Mouse (Mus musculus) heart, embryonic 12.5 days (tissue): ENCODE results near the gene Lag3. TPM values are rescaled to one million over a fixed set of nuclear protein-coding genes. Genes with fewer than 3 reads are reported as not detected.

ENCODE experiments used
- ATAC-seq: fragments of 200-750 bp; cut with Nextera tagmentation; 2 replicates; pipeline ENCODE4 v1.8.0; 2017; ENCODE audit warnings: moderate TSS enrichment, moderate library complexity; ENCODE audit not compliant: insufficient number of reproducible peaks, low FRiP score
- H3K27ac ChIP-seq: fragments of 300-500 bp; sonication (generic); 2 replicates; pipeline ENCODE4 v1.5.1; 2016; ENCODE audit warnings: mild to moderate bottlenecking, moderate library complexity; ENCODE audit not compliant: poor library complexity, severe bottlenecking
- H3K27me3 ChIP-seq: fragments of 300-500 bp; sonication (generic); replicated peaks from 2 replicates; pipeline ENCODE4 v1.6.1; 2016; ENCODE audit warnings: mild to moderate bottlenecking, moderate library complexity
- H3K36me3 ChIP-seq: fragments of 300-500 bp; sonication (generic); 2 replicates; pipeline ENCODE4 v1.6.1; 2016; ENCODE audit warnings: mild to moderate bottlenecking, moderate library complexity
- H3K4me1 ChIP-seq: fragments of 300-500 bp; sonication (generic); replicated peaks from 2 replicates; pipeline ENCODE4 v1.6.1; 2016; ENCODE audit warnings: mild to moderate bottlenecking
- H3K4me2 ChIP-seq: fragments of 300-500 bp; sonication (generic); 2 replicates; pipeline ENCODE4 v1.6.1; 2016; ENCODE audit warnings: mild to moderate bottlenecking, moderate library complexity
- H3K4me3 ChIP-seq: fragments of 300-500 bp; sonication (generic); 2 replicates; pipeline ENCODE4 v1.5.1; 2016; ENCODE audit warnings: mild to moderate bottlenecking
- H3K9ac ChIP-seq: fragments of 300-500 bp; sonication (generic); 2 replicates; pipeline ENCODE4 v1.6.1; 2016; ENCODE audit warnings: mild to moderate bottlenecking, moderate library complexity
- H3K9me3 ChIP-seq: fragments of 300-500 bp; sonication (generic); replicated peaks from 2 replicates; pipeline ENCODE4 v1.6.1; 2016; ENCODE audit warnings: mild to moderate bottlenecking, moderate library complexity
- WGBS: fragments of 180-500 bp; shearing (Covaris S2); methylation state at CpG from one replicate; pipeline ENCODE4 v1.1.7; 2016; 5-methylcytosine and 5-hydroxymethylcytosine counted together
- polyA plus RNA-seq: library from polyadenylated mRNA; unstranded; fragments of >200 nt; fragmentation: Nextera tagmentation; extraction: Ambion mirVana; gene quantifications from 2 replicates; pipeline ENCODE4 v1.2.1, GENCODE M21; 2016

Lag3 gene
- 1.4 and 1.5 TPM in 2 replicates for polyA plus RNA-seq

DNA sequence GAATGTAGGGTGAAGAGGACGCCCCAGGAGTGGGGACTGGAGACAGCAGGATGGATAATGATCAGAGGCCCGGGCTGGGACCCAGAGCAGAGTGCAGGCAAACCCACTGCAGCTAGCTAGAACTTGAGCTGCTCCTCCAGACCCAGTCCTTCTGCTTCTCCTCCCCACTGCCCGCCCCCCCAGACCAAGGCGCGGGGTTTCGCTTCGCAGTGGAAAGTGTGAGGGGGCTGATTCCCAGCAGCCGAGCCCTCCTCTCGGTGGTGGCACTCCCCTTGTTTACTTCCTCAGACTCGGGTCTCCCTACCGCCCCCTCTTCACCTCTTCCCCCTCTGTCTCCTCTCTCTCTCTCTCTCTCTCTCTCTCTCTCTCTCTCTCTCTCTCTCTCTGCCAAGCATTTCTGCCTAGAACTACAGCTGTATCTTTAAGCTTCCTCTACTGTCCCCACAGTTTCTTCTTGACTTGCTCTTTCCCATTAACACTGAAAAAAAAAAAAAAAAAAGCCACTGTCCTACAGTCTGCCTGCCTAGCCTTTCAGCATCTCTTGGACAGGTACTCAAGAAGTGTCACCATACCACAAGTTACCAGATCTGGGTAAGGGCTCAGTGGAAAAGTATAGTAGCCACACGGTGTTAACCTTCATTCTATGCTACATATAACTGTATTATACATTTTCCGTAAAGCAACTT is at the start of gene Lag3:
Gene Lag3 (minus strand): TSS at position 173 of the 686 bp plus-strand sequence.
- WGBS = 15% methylated on average over 12 of the region's 13 CpGs
- Histone ChIP-seq H3K4me2 (peak within 1 kb of the TSS; percentile 49), H3K27ac (no peak within 1 kb of the TSS), H3K9me3 (no peaks in the 10 kb centered on the region), H3K36me3 (peaks cover 21% of the 10 kb centered on the region), H3K27me3 (peaks cover 24% of the 10 kb centered on the region), H3K4me1 (peaks cover 50% of the 10 kb centered on the region), H3K9ac (peak within 1 kb of the TSS; percentile 59), H3K4me3 (no peak within 1 kb of the TSS)
- no peak for ATAC-seq

DNA sequence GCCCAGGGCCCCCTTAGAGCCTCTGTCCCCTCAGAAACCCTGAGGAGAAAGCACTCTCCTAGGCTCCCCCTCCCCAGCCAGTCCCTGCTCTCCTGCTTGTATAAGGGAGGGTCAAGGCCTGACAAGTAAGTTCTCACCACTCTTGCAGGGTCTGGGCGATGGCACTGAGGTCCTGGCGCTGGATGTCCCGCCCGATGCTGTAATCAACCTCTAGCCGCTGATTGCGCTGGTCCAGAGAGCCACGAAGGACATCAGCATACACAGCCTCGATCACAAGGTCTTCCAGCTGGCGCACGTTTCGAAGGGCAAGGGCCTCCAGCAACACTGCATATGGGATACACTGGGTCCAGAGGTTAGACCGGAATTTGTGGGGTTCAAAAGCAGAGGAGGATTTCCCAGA is 49.5 kb upstream of the Lag3 start:
- Histone ChIP-seq H3K4me2 (no peak overlapping the region), H3K27ac (no peak overlapping the region), H3K4me1 (peaks cover 22% of the 10 kb centered on the region), H3K4me3 (no peak overlapping the region), H3K9me3 (no peaks in the 10 kb centered on the region), H3K9ac (no peak overlapping the region), H3K27me3 (no peaks in the 10 kb centered on the region), H3K36me3 (peaks cover 60% of the 10 kb centered on the region)
- 89% methylated on average over 12 of the region's 12 CpGs for WGBS
- no peak for ATAC-seq

DNA sequence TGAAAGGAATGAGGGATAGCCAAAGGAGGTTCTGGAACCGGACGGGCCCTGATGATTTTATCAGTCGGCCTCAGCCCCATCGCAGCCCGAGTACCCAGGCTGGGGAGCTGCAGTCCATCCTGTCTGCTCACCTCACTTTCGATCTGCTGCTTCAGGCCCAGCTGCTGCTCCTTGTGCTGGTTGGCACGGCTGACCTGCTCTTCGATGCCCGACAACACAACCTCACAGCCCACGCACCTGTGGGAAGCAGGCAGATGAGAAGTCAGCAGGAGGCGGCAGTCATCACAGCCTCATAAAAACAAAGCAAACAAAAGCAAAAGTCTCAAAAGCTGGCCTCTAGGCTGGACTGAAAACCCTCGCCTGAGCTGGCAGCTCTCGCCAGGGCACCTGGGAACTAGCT is 48.5 kb upstream of the Lag3 start:
- H3K4me1 ChIP-seq = peaks cover 19% of the 10 kb centered on the region
- no peak overlapping the region for H3K4me2 ChIP-seq
- no peak for ATAC-seq
- H3K9me3 ChIP-seq = no peaks in the 10 kb centered on the region
- H3K27ac ChIP-seq = no peak overlapping the region
- no peaks in the 10 kb centered on the region for H3K27me3 ChIP-seq
- H3K9ac ChIP-seq = no peak overlapping the region
- no peak overlapping the region for H3K4me3 ChIP-seq
- H3K36me3 ChIP-seq = peaks cover 70% of the 10 kb centered on the region
- 94% methylated on average over 13 of the region's 13 CpGs for WGBS

DNA sequence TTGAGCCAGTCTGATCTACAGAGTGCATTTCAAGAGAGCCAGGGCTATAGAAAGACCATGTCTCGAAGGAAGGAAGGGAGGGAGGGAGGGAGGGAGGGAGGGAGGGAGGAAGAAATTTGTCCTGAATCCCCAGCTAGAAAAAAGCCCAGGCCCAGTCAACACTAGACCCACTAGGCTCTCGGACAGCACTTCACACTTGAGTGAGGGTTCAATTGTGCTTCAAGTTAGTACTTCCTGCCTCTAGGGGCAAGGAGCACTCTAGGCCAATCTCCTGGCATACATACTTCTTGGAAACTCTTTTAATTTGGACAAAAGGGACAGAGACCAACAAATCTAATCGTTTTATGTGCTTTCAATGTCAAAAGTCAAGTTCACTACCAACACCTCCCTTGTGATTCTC is 46.6 kb upstream of the Lag3 start:
- Histone ChIP-seq H3K9me3 (no peaks in the 10 kb centered on the region), H3K4me1 (peaks cover 10% of the 10 kb centered on the region; the same call in 1 of the 2 replicates), H3K36me3 (peaks cover 70% of the 10 kb centered on the region), H3K27me3 (no peaks in the 10 kb centered on the region), H3K4me3 (no peak overlapping the region), H3K9ac (no peak overlapping the region), H3K4me2 (no peak overlapping the region), H3K27ac (no peak overlapping the region)
- ATAC-seq = no peak
- 87% methylated on average over 3 of the region's 3 CpGs for WGBS

DNA sequence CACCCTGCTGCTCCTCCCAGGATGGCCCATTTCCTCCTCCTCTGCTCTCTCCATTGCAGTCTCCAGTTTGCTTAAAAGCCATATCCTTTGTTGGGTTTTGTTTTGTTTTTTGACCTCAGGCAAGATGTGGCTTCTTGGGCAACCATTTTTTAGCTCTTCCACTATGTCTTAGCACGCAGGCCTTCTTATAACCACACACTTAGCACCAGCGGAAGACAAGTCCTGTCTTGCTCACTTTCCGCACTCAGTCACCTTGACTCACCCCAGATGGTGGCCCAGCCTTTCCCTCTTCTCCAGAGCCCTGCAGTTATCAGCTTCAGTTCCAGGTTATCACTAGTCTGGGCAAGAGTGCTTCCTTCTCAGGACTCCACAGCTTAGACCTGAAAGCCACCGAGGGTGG is 43.7 kb upstream of the Lag3 start:
- no peak overlapping the region for H3K4me2 ChIP-seq

DNA sequence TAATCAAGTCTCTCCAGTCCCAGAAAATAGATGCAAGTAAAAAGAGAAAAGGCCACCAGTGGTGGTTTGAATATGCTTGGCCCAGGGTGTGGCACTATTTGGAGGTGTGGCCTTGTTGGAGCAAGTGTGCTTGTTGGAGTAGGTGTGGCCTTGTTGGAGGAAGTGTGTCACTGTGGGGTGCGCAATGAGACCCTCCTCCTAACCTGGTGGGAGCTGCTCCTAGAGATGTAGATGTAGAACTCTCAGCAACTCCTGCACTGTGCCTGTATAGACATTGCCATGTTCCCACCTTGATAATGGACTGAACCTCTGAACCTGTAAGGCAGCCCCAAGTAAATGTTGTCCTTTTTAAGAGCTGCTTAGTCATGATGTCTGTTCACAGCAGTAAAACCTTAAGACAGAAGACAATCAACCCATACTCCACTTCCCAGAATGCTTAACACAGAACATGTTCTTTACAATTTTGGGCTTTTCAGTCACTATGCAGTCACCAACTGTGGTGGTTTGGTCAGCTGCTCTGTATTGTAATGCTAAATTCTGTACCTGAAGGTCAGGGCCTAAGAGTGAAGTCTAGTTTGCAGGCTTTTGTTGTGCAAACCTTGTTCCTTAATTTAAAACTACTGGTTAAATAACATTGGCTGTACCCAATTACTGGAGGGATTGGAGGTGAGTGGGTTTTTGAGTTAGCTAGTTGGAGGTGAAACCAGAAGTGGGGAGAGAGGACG is 42.6 kb upstream of the Lag3 start:
- Histone ChIP-seq H3K9ac (no peak overlapping the region), H3K27me3 (no peaks in the 10 kb centered on the region), H3K27ac (no peak overlapping the region), H3K4me2 (no peak overlapping the region), H3K4me3 (no peak overlapping the region), H3K9me3 (peaks cover 13% of the 10 kb centered on the region), H3K36me3 (peaks cover 35% of the 10 kb centered on the region), H3K4me1 (no peaks in the 10 kb centered on the region)
- 85% methylated on average over 2 of the region's 2 CpGs for WGBS
- ATAC-seq = no peak

More for the DNA sequence above, 43.7 kb upstream of the Lag3 start:
- no peak overlapping the region for H3K9ac ChIP-seq
- 85% methylated on average over 4 of the region's 4 CpGs for WGBS
- peaks cover 13% of the 10 kb centered on the region for H3K9me3 ChIP-seq
- no peak overlapping the region for H3K4me3 ChIP-seq
- ATAC-seq = no peak
- H3K27ac ChIP-seq = no peak overlapping the region
- H3K4me1 ChIP-seq = no peaks in the 10 kb centered on the region
- H3K36me3 ChIP-seq = peaks cover 45% of the 10 kb centered on the region
- H3K27me3 ChIP-seq = no peaks in the 10 kb centered on the region

DNA sequence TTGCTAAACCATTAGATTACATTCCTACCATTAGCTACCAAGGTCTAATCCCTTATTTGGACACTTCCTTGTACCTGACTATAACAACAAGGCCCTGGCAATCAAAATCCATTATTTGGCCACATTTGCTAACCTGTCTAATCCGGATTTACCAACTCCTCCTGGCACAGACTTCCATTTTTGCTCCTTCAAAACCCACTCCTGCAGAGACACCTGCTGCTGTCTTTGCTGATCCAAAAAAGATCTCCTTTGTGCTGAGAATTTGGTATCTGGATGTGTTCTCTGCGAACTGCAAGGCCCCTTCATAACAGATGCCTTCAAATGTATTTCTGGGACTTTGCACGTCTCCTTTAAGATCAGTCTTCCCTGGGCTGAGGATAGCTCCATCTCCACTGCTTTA is 32.0 kb upstream of the Lag3 start:
- H3K27me3 ChIP-seq = no peaks in the 10 kb centered on the region
- H3K27ac ChIP-seq = no peak overlapping the region
- H3K4me3 ChIP-seq = no peak overlapping the region
- H3K36me3 ChIP-seq = peaks cover 12% of the 10 kb centered on the region; the same call in 1 of the 2 replicates
- no peak overlapping the region for H3K4me2 ChIP-seq
- H3K4me1 ChIP-seq = no peaks in the 10 kb centered on the region
- ATAC-seq = no peak
- H3K9me3 ChIP-seq = no peaks in the 10 kb centered on the region
- 84% methylated on average over 3 of the region's 3 CpGs for WGBS
- H3K9ac ChIP-seq = no peak overlapping the region

DNA sequence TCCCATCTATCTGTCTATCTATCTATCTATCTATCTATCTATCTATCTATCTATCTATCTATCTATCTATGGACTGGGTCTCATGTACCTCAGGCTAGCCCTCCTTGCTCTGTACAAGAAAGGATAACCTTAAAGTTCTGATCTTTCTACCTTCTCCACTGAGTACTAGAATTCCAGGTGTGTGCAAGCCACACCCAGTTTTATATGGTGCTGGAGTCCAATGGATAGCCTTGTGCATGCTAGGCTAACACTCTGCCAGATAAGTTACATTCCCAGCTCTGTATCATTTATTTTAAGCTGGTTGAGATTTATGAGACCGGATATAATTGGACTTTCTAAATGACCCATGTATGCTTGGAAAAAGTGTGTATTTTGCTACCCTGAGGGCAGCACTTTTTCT is 30.2 kb upstream of the Lag3 start:
- Histone ChIP-seq H3K9ac (no peak overlapping the region), H3K9me3 (no peaks in the 10 kb centered on the region), H3K4me1 (no peaks in the 10 kb centered on the region), H3K27me3 (no peaks in the 10 kb centered on the region), H3K27ac (no peak overlapping the region), H3K36me3 (peaks cover 28% of the 10 kb centered on the region), H3K4me3 (no peak overlapping the region), H3K4me2 (no peak overlapping the region)
- ATAC-seq = no peak
- WGBS = 85% methylated on average over 1 of the region's 1 CpGs

DNA sequence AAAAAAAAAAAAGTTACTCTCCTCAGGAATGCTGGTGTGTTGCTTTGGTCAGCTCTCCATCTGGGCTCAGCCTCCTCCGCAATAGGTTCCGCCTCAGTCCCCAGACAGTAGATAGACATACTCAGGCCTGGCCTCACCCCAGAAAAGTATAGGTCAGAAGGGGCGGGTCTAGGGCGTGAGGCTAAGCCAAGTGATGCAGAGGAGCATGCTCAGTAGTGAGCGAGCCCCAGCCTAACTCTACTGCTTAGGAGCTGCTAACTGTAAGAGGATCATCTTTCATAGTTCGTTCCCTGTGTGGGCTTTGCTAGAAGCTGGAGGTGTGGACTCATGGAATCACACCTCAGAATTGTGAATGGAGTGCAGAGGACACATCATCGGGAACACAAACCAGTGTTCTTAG is 27.0 kb upstream of the Lag3 start:
- no peak overlapping the region for H3K9ac ChIP-seq
- H3K4me2 ChIP-seq = no peak overlapping the region
- no peak overlapping the region for H3K27ac ChIP-seq
- H3K27me3 ChIP-seq = no peaks in the 10 kb centered on the region
- ATAC-seq = no peak
- H3K4me3 ChIP-seq = no peak overlapping the region
- no peaks in the 10 kb centered on the region for H3K4me1 ChIP-seq
- 89% methylated on average over 7 of the region's 7 CpGs for WGBS
- H3K36me3 ChIP-seq = peaks cover 60% of the 10 kb centered on the region
- H3K9me3 ChIP-seq = no peaks in the 10 kb centered on the region

DNA sequence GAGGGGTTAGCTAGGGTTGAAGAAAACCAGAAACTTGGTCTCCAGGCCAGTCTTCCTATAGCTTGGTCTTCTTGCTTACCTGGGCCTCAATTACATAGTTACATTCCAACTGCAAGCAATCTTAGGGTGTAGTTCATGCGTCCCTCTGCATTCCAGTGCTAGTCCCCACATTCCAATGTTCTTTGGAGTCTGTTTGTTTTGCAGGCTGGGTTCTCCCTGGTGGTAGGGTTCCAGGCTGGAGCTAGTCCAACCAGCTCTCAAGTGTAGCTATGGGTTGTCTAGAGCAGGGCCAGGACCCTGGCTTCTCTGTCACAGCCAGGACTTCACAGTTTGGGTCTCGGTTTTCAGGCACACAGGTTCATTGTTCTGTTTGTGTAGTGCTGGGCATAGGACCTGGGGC is 26.0 kb upstream of the Lag3 start:
- Histone ChIP-seq H3K36me3 (peaks cover 67% of the 10 kb centered on the region), H3K4me2 (no peak overlapping the region), H3K4me3 (no peak overlapping the region), H3K4me1 (peaks cover 5% of the 10 kb centered on the region), H3K27ac (no peak overlapping the region), H3K27me3 (no peaks in the 10 kb centered on the region), H3K9me3 (no peaks in the 10 kb centered on the region), H3K9ac (no peak overlapping the region)
- 77% methylated on average over 2 of the region's 2 CpGs for WGBS
- no peak for ATAC-seq

DNA sequence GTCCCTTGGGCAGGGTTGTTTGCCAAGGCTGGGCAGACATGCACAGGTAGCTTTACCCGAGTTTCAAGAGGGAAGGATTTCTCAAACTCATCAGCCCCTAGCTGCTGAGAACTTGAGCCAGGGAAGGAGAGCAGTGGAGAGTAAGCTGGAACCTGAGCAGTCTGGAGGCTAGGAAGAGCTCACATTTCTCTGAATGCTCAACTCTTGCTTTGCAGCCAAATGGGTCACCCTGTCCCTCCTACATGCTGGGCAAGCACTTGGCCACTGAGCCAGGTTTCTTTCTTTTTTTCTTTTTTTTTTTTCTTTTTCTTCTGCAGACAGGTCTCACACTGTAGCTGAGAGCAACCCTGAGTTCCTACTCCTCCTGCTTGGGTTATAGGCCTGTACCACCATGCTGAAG is 25.2 kb upstream of the Lag3 start:
- Histone ChIP-seq H3K27ac (no peak overlapping the region), H3K4me2 (no peak overlapping the region), H3K36me3 (peaks cover 68% of the 10 kb centered on the region), H3K9me3 (no peaks in the 10 kb centered on the region), H3K4me1 (peaks cover 11% of the 10 kb centered on the region), H3K4me3 (no peak overlapping the region), H3K27me3 (no peaks in the 10 kb centered on the region), H3K9ac (no peak overlapping the region)
- WGBS = 82% methylated on average over 1 of the region's 1 CpGs
- ATAC-seq = no peak
